Mouse (Mus musculus) granulocyte monocyte progenitor cell, adult 5-6 weeks (primary cell): ENCODE measurements around the gene Fyn. TPM values are rescaled to one million over a fixed set of nuclear protein-coding genes. Genes with fewer than 3 reads are reported as not detected.

ENCODE experiments used
- ATAC-seq: replicated peaks from 2 replicates; pipeline ENCODE4 v1.8.0; 2016; ENCODE audit warnings: mild to moderate bottlenecking, moderate TSS enrichment, inconsistent platforms; ENCODE audit not compliant: poor library complexity, severe bottlenecking
- total RNA-seq, 2 experiments: library from RNA; stranded (forward) in 1 of 2; stranded (reverse) in 1 of 2; fragments of 200-712, 200-1000 nt in 1 of 2; fragments of >200 nt in 1 of 2; fragmentation: Nextera tagmentation in 1 of 2; gene quantifications; 2 replicates each; pipeline ENCODE4 v1.2.3; 2014 to 2017

The Fyn gene
- total RNA-seq, 2 experiments from 2014 or later = 5.3 to 6.6 TPM

DNA sequence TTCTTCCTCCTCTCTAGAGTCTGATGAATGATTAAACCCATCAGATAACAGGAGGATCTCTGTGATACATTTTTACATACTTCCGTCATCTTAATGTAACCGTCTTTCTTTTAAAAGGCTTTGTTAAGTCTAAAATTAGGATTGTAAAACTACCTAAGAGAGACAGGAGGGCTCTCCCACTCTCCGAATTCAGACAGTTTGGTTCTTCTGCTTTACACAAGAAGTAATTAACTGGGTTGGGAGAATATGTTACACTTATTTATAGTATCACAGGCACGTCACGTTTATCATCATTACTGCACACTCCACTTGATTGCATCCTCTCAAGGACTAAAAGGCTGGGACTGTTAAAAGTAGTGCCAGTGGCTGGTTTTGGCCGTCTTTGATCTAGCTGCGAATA lies 40.9 kb downstream of the Fyn start:
- ATAC-seq = no peak

DNA sequence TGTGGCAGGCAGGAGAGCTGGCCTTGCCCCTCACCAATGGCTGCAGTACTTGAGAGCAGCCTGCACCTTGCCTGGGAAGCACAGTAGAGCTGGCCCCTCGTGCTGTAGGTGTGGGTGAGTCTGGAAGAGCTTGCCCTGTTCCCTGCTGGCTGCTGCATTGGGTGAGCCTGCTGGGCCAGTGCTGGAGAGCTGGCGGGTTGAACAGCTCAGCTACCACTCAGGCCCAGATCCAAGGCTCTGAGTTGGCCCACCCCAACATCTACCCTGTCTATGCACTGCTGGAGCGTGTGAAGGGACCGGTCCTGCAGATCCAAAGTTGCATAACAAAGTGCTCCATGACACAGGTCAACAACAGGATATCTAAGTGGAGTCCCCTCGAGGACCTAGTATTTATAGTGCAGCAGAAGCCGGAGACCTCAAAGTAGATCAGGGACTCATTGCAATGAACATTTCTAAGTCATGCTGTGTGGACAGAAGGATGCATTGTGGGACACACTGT lies 41.5 kb downstream of the Fyn start:
- ATAC-seq = no peak

DNA sequence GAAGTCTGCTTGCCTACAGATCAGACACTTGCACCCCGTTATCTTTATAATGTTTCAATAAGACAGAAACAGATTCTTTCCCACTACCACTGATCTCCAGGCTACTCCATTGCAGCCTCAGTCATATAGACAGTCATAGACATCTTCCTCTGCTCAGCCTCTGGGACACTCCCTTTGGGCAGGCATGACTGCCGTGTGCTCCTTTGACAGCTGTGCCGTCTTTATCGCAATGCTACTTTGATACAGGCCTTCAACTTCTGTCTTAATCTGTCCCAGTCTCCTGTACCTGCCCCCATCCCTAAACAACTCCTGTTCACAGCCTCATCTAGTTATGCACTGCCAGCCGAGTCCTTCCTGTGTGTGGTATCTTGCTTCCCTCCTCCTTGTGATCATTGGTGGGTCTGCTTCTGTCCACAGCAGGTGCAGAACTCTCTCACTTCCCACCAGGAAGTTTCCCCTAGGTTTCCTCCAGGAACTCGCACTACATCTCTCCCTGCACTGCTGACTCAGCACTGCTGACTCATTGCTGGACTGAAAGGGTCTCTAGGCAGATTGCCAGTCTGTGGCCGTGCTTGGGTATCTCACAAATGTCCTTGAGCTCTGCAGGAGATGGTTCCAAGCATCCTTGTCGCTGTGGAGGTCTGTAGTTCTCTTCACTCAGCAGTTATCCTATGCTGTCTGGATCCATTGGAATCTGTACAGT lies 43.4 kb downstream of the Fyn start:
- ATAC-seq = peak; percentile 52

- peak; percentile 78 for ATAC-seq
These were observed 44.4 kb downstream of the Fyn start for GRCm38 (mm10) chr10:39412826-39413620.

GRCm38 (mm10) chr10:39414068-39414467 lies 45.4 kb downstream of the Fyn start:
- ATAC-seq = no peak

DNA sequence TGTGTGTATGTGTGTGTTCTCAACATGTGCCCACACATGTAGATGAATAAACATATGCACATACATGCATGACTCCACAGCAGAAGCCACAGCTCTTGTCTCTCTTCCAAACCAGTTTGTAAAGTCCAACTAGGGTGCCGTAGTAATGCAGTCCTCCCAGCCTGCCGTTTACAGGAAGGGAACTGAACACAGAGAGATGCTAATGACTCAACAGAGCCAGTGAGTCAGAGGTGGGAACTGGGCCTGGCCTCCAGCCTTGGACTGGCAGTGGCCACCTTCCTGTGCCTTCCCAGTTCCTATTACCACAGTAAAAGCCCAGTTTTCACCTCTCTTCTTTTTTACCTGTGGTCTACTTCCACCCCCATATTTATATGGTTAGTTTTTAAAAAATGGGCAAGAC lies 46.9 kb downstream of the Fyn start:
- ATAC-seq = peak; percentile 53

GRCm38 (mm10) chr10:39417611-39418010 lies 49.0 kb downstream of the Fyn start:
- ATAC-seq = no peak

DNA sequence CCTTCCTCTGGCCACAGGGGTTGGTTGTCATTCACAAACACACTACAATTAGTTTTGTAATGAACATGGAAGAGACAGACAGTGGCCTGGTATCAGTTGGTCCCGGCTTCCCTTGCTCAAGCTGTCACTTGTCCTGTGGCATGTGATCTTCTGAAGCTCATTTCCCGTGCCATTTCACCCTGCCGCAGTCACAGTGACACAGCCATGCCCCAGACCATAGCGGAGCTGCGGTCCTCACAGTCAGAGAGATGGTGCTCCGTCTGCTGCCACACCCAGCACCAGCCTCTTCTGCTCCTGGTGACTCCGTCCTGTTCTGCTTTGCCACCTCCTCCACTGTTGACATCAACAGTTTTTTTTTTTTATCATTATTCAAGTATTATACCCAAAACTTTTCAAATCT lies 49.7 kb downstream of the Fyn start:
- ATAC-seq = no peak

DNA sequence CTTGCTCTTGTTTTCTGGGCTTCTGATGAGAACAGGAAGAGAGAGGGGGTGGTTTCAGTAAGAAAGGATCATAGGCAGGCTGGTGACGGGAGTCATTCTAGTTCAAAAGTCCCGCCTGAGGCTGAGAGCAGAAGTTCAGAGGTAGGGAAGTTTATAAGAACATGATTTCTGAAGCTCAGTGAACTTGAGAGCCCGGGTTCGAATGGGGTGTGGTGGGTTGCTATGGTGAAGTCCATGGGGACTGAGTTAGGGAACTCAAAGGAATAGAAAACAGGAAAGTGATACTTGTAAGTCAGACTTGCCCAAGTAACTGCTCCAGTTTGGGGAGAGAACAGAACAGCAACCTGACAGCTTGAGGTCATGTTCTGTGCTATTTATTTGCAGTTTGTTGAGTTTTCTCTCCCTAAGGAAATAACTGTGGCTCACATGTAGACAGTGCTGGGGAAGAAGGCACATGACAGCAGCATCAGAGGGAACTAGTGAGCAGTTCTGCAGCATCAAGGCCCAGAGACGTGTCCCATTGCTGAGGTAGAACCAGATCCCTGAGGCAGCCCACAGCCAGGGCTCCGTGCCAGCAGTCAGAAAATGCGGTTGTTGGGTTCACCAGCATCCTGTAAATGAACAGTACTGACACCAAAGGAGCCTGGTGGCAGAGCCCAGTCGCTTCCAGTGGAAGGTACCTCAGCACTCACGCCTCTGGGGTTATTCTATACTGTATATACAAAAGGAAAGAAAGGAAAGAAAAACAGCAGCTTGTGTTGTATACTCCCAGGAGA lies 52.4 kb downstream of the Fyn start:
- peak; percentile 47 for ATAC-seq

DNA sequence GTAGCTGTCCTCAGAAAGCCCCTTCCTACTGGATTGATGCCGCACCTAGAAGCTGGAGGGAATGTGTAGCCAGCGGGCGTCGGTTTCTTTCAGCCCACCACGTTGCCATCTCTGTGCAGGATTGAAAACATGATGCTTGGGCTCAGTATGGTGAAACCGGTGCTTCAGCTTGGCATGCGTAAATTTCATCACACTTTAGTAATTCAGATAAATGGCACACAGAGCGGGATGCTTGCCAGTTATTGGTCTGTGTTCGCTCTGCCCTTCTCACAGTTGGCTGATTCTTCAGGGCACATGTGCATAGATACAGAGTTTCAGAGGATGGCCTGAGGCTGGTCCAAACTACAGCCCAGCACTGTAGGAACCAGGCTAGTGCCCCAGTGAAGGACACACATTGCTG lies 53.1 kb downstream of the Fyn start:
- no peak for ATAC-seq

DNA sequence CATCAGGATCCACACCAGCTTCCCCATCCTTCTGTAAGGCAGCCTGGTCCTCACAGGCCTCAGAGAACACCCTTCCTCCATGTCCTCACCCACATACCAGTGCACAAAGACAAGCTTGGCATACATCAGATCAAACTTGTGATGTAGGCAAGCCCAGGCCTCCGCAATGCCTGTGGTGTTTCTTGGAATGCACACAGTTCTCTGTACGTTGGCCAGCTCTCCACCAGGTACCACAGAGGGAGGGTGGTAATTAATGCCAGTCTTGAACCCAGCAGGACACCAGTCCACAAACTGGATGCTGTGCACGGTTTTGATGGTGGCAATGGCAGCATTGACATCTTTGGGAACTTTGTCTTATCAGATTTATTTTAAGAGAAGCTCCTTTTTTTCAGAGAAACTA lies 56.0 kb downstream of the Fyn start:
- no peak for ATAC-seq

DNA sequence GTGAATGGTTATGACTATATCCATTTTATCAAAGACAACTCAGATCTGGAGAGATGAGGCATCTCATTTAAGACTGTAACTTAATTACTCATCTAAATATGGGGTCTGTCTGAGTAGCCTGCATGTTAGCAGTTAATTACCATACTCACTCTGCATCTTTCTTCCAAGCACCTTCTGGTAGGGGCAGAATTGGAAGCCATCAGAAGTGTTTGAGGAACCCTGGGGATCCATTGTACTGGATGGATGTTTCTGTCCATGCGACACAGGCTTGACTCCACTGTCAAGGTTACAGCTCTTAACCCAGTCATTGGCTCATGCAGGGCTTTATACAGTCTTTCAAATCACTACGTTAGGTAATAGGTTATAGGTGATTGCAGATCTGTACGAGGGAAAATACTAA lies 57.4 kb downstream of the Fyn start:
- ATAC-seq = no peak

DNA sequence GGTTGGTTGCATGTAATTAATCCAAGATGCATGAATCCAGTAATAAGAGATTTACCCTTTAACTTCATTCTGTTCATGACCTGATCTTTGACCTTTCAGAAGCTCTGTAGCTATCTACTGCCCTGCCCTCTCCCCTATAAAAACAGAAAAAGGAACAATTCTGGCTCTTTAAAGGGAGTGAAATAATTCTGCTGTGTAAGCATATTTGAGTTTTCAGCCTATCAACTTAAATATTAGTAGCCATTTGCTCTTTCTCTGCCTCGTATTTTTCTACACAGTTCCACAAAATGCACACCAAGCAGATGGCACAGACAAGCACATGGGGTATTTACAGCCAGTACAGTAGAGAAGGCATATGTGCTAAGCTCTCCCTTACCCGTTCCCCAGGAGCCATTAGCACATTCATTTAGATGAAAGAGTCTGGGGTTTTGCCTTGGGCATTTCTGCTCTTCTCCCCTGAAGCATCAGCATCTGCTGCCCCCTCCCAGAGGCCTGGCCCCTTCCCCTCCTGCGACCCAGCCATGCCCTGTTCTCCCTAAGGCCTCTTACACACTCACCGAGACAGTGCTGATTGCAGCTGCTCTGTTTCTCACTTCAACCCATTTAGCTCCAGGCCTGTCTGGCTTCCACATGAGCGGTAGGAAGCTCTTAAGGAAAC lies 58.3 kb downstream of the Fyn start:
- no peak for ATAC-seq

GRCm38 (mm10) chr10:39429661-39430060 lies 61.0 kb downstream of the Fyn start:
- no peak for ATAC-seq

- no peak for ATAC-seq
These were observed 61.6 kb downstream of the Fyn start for GRCm38 (mm10) chr10:39430074-39430764.

DNA sequence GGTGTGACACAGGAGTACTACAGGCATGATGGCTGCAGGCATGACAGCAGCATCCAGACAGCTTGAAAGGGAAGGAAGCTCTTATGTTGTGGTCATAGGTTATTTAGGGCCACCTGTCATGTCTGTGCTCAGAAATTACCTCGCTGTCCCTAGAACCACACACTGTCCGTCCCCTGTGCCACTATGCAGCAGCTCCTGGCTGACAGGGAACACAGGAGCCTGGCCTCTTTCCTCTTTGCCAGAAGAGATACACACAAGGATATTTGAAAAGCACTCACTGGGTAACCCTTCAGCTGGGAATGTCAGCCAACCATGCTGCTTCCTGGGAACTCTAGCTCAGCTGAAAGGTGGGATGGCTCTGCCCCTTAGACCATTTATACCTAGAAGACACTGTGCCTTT lies 62.6 kb downstream of the Fyn start:
- ATAC-seq = no peak

DNA sequence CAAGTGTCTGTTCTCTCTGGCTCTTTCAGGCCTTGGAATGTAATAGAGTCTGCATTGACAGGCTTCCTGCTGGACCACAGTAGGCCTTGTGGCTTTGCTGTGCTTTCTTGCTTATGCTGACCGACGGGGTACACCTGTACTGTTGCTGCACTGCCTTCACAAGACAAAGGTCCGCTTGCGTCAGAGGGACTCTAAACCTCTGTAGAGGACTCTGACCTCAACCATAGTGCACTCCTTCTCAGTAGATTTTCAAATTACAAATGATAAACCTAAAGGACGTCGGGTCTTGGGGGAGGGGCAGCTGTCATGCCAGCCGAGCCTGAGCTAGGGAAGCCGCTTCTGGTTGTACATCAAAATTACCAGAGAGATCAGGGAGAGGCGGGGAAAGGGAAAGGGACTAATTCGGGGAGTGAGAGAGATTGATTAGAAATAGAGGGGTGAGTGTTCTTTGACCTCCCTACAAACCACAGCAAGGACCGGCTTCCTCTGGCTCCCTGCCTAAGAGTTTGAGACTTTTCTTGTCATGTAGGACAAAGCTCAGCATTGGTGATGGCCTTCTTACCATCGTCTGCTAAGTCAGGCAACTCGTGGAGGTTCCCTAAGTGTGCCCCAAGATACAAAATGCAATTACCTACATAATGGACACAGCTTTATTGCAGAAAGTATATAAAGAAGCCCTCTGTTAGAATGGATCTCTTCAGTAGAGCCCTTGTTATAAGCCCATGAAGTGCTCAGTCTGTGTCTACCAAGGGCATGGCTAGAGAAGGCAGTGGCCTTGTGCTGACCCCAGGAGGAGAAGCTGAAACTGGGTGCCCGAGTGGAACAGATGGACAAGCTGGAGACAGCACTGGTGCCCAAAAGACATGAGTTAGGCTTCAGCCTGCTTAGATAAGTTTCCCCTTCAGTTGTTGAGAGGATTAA lies 64.3 kb downstream of the Fyn start:
- ATAC-seq = no peak

- ATAC-seq = no peak
These were observed 65.2 kb downstream of the Fyn start for GRCm38 (mm10) chr10:39433893-39434292.
